Mouse (Mus musculus) midbrain, embryonic 11.5 days (tissue): Measurements from ENCODE around the gene Gm17657. TPM values are rescaled to one million over a fixed set of nuclear protein-coding genes. Genes with fewer than 3 reads are reported as not detected.

ENCODE experiments used
- ATAC-seq: fragments of 200-750 bp; cut with Nextera tagmentation; 2 replicates; pipeline ENCODE4 v1.8.0; 2017; ENCODE audit warnings: moderate TSS enrichment, moderate library complexity; ENCODE audit not compliant: low FRiP score
- DNase-seq: peaks from one replicate; pipeline ENCODE4 v3.0.0; 2015; ENCODE audit warnings: low spot score; ENCODE audit errors: missing footprints
- H3K27ac ChIP-seq: fragments of 300-500 bp; sonication (generic); 2 replicates; pipeline ENCODE4 v1.5.1; 2014; ENCODE audit warnings: low read depth, low read length
- H3K27me3 ChIP-seq: fragments of 300-500 bp; sonication (generic); 2 replicates; pipeline ENCODE4 v1.6.1; 2014; ENCODE audit warnings: mild to moderate bottlenecking, low read length, moderate library complexity, mixed read lengths; ENCODE audit not compliant: control insufficient read depth, insufficient read depth
- H3K36me3 ChIP-seq: fragments of 300-500 bp; sonication (generic); 2 replicates; pipeline ENCODE4 v1.6.1; 2014; ENCODE audit warnings: mild to moderate bottlenecking, low read length, moderate library complexity, mixed read lengths; ENCODE audit not compliant: control insufficient read depth, insufficient read depth
- H3K4me1 ChIP-seq: fragments of 300-500 bp; sonication (generic); 2 replicates; pipeline ENCODE4 v1.6.1; 2014; ENCODE audit warnings: low read length; ENCODE audit not compliant: control insufficient read depth, insufficient read depth
- H3K4me2 ChIP-seq: fragments of 300-500 bp; sonication (generic); 2 replicates; pipeline ENCODE4 v1.6.1; 2014; ENCODE audit warnings: mild to moderate bottlenecking, moderate library complexity
- H3K4me3 ChIP-seq: fragments of 300-500 bp; sonication (generic); 2 replicates; pipeline ENCODE4 v1.5.1; 2014; ENCODE audit warnings: low read depth, low read length
- H3K9ac ChIP-seq: fragments of 300-500 bp; sonication (generic); 2 replicates; pipeline ENCODE4 v1.6.1; 2014; ENCODE audit warnings: low read length
- H3K9me3 ChIP-seq: fragments of 300-500 bp; sonication (generic); 2 replicates; pipeline ENCODE4 v1.6.1; 2016; ENCODE audit warnings: low read length; ENCODE audit not compliant: control insufficient read depth
- WGBS: fragments of 180-500 bp; shearing (Covaris S2); extraction: QIAGEN DNeasy Blood & Tissue Kit; methylation state at CpG from one replicate; pipeline ENCODE4 v1.1.7; 2014; 5-methylcytosine and 5-hydroxymethylcytosine counted together
- polyA plus RNA-seq: library from polyadenylated mRNA; unstranded; fragments of >200 nt; fragmentation: Nextera tagmentation; extraction: Ambion mirVana; gene quantifications from 2 replicates; pipeline ENCODE4 v1.2.1, GENCODE M21; 2014

Gm17657 gene
- polyA plus RNA-seq, 1 experiment from 2014 or later = not detected

DNA sequence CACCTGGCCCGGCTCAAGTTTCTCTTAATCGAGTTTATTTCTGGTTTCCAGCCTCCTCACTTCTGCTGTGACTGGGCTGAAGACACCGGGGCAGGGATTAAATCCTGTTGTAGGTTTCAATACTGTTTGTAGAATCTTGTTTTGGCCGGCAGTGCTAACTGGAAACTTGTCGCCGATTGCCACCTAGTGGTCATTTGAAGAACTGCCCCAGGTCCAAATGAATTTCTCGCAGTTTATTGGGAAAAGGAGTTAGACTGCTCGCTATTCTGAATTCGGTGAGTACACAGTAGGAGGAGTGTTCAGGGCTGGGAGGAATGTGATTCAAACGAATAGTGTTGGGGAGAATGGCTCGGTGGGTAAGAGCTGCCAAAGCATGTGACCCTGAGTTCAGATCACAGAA, 35.0 kb downstream of the Gm17657 start:
- H3K4me3 ChIP-seq = no peak overlapping the region
- no peak overlapping the region for H3K9ac ChIP-seq
- H3K9me3 ChIP-seq = no peaks in the 10 kb centered on the region
- no peaks in the 10 kb centered on the region for H3K36me3 ChIP-seq
- H3K27ac ChIP-seq = no peak overlapping the region
- no peaks in the 10 kb centered on the region for H3K27me3 ChIP-seq
- 0 out of 2 replicates have a peak, but pooled peaks have one; percentile 38 for ATAC-seq
- DNase-seq = peak; percentile 98
- H3K4me1 ChIP-seq = no peaks in the 10 kb centered on the region
- H3K4me2 ChIP-seq = no peak overlapping the region
- 2% methylated on average over 11 of the region's 11 CpGs for WGBS

DNA sequence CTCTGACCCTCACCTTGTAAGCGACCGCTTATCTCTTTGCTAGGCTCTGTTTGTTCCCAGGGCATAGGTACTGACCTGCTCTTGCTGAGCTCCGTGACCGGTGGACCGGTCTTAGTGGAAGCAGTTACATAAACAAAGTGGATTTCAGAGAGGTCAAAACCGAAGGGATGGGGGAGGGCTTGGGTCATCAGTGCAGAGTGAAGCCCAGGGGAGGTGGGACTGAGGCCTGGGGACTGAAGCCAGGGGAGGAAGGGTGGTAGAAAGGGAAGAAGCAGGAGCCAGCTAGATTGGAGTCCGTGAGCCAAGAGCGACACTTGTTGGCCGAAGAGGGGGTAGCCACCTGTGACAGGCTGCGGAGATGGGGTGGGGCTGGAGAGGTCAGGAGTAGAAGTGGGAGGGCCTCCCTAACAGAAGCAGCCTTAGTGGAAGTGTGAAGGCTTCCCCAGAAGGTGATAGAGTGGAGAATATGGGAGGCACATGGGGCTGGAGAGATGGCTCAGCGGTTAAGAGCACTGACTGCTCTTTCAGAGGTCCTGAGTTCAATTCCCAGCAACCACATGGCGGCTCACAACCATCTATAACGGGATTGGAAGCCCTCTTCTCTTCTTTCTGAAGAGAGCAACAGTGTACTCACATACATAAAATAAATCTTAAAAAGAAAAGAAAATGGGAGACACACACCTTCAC, 36.3 kb downstream of the Gm17657 start:
- H3K4me2 ChIP-seq = no peak overlapping the region
- no peaks in the 10 kb centered on the region for H3K36me3 ChIP-seq
- H3K4me1 ChIP-seq = no peaks in the 10 kb centered on the region
- no peaks in the 10 kb centered on the region for H3K9me3 ChIP-seq
- H3K9ac ChIP-seq = no peak overlapping the region
- H3K4me3 ChIP-seq = no peak overlapping the region
- ATAC-seq = peak; percentile 61
- DNase-seq = peak; percentile 91
- H3K27ac ChIP-seq = no peak overlapping the region
- no peaks in the 10 kb centered on the region for H3K27me3 ChIP-seq
- 33% methylated on average over 13 of the region's 13 CpGs for WGBS

DNA sequence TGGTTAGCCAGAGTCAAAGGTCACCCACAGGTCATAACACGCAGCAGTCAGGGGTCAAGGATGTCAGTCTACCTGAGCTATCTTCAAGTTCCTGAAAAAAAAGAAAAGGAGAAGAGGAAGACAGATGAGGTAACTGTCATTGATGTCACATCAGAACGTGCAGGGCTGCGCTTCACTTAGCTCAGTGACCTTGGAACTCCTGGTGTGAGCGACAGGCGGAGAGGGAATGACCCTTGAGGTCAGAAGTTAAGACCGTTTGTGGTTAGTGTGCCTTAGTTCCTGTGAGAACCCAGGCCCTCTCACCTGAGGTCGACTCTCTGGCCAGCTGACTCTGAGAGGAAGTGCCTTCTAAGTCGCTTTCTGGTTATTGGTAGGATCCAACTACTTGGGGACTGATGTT, 38.7 kb downstream of the Gm17657 start:
- H3K9me3 ChIP-seq = no peaks in the 10 kb centered on the region
- H3K4me1 ChIP-seq = no peaks in the 10 kb centered on the region
- 67% methylated on average over 8 of the region's 8 CpGs for WGBS
- no peak overlapping the region for H3K4me3 ChIP-seq
- H3K27ac ChIP-seq = no peak overlapping the region
- H3K27me3 ChIP-seq = no peaks in the 10 kb centered on the region
- H3K4me2 ChIP-seq = no peak overlapping the region
- ATAC-seq = no peak
- H3K9ac ChIP-seq = no peak overlapping the region
- no peaks in the 10 kb centered on the region for H3K36me3 ChIP-seq
- no peak for DNase-seq

DNA sequence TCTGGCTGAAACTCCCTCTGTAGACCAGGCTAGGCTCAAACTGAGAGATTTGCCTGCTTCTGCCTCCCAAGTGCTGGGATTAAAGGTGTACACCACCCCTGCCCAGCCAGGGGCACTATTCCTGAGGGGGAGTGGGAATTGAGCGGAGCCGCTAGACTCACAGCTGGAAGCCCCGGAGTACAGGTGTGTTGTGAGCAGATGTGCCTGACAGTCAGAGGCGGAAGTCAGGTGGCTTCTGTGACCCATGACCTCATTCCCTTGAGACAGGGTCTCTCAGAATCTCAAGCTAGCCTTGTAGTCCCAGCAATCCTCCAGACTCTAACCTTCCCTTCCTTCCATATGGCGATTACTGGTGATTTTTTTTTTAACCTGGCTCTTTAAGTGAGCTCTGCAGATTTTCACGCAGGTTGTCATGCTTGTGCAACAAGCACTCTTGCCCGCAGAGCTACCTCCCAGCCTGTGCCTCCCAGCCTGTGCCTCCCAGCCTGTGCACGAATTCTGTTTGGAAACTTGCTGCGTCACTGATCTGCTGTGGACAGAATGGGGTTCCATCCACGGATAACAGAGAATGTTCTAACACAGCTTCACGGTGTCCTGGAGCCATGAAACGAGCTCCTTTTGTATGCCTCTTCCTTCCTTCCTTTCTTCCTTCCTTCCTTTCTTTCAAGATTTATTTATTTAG, 40.4 kb downstream of the Gm17657 start:
- H3K9ac ChIP-seq = no peak overlapping the region
- H3K9me3 ChIP-seq = no peaks in the 10 kb centered on the region
- DNase-seq = no peak
- H3K4me3 ChIP-seq = no peak overlapping the region
- H3K4me2 ChIP-seq = no peak overlapping the region
- H3K27ac ChIP-seq = no peak overlapping the region
- ATAC-seq = no peak
- no peaks in the 10 kb centered on the region for H3K27me3 ChIP-seq
- WGBS = 80% methylated on average over 12 of the region's 12 CpGs
- no peaks in the 10 kb centered on the region for H3K4me1 ChIP-seq
- H3K36me3 ChIP-seq = no peaks in the 10 kb centered on the region

DNA sequence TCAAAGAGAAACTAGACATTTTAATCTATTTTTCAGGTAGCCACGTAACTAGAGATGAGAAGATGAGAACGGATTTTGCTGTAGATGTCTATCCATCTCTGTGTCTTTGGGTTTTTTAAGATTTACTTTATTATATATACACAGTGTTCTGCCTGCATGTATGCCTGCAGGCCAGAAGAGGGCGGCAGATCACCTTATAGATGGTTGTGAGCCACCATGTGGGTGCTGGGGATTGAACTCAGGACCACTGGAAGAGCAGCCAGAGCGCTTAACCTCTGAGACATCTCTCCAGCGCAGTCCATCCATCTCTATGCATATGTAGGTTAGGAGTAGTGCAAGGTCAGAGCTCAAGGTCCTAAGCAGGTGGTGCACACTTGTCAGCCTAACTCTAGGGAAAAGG, 45.7 kb downstream of the Gm17657 start:
- H3K4me2 ChIP-seq = no peak overlapping the region
- no peaks in the 10 kb centered on the region for H3K9me3 ChIP-seq
- H3K4me1 ChIP-seq = no peaks in the 10 kb centered on the region
- no peaks in the 10 kb centered on the region for H3K36me3 ChIP-seq
- H3K27ac ChIP-seq = no peak overlapping the region
- no peak for DNase-seq
- no peak for ATAC-seq
- H3K4me3 ChIP-seq = no peak overlapping the region
- H3K9ac ChIP-seq = no peak overlapping the region
- WGBS = 77% methylated on average over 5 of the region's 5 CpGs
- no peaks in the 10 kb centered on the region for H3K27me3 ChIP-seq

DNA sequence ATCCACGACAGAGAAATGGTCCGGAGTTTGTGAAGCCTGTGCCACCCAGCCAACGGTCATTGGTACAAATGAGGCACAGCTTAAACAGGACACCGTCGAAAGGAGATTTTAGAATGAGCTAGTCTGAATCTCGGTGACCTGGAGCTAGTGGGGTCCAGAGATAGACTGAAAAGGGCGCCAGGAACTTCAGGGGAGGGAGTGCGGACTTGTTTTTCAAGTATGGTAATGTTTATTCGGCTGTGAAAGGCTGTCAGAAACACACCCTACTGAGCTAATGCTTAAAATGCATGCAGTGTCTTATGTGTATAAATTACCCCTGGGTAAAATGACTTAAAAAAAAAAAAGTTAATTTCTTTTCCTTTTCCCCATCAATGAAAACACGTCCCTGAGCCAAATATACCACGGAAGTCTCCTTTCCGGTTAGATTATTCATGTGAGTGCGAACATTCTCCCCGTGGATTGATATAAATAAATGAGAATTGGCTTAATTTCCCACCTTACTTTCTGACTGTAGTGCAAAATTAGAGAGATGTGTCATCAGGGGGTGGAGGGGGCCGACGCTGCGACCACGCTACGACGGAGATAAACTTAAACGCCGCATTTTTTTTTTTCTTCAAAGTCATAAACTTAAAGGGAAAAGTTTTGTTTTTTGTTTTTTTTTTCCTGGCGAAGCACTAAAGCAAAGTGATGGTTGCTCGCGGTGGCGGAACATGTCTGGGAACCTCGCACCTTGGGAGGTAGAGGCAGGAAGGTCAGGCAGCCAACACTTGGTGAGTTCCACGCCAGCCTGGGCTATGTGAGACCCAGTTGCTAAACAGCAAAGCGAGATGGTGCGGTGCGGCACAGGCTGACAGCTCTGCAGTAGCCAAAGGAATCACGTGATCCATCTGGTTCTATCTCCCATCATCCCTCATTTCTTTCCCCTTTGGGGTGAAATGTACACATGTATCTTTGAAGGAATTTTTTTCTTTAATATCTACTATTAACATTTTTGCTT, 46.5 kb downstream of the Gm17657 start:
- Histone ChIP-seq H3K27me3 (no peaks in the 10 kb centered on the region), H3K4me1 (no peaks in the 10 kb centered on the region), H3K27ac (no peak overlapping the region), H3K4me2 (no peak overlapping the region), H3K9me3 (no peaks in the 10 kb centered on the region), H3K4me3 (no peak overlapping the region), H3K36me3 (no peaks in the 10 kb centered on the region), H3K9ac (no peak overlapping the region)
- no peak for DNase-seq
- WGBS = 21% methylated on average over 32 of the region's 32 CpGs
- ATAC-seq = no peak

DNA sequence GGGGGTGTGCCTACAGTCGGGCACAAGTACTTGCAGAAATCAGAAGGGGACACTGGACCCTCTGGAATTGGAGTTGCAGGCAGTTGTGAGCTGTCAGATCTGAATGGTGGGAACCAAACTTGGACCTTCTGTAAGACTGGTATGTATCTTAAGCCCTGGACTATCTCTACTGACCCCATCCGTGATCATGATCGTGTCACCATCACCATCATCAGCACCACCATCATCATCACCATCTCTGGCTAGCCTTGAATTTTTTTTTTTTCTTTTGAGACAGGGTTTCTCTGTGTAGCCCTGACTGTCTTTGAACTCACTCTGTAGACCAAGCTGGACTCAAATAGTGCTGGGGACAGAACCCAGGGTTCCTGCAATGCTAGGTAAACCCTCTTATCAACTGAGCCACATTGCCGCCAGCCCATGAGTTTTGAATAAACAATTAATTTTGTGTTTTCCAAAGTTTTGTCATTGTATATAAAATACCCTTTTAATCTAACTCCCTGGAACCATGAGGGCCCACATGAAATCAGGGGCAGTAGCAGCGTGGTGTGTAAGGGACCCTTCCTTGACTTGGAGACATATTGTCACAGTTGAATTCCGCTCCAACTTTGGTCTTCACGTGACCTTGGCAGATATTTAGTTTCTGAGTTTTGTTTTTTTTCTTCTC, 47.3 kb downstream of the Gm17657 start:
- DNase-seq (no peak), ATAC-seq (no peak)
- Histone ChIP-seq H3K27me3 (no peaks in the 10 kb centered on the region), H3K4me3 (no peak overlapping the region), H3K4me2 (no peak overlapping the region), H3K36me3 (no peaks in the 10 kb centered on the region), H3K9me3 (no peaks in the 10 kb centered on the region), H3K27ac (no peak overlapping the region), H3K9ac (no peak overlapping the region), H3K4me1 (no peaks in the 10 kb centered on the region)
- 80% methylated on average over 7 of the region's 7 CpGs for WGBS

DNA sequence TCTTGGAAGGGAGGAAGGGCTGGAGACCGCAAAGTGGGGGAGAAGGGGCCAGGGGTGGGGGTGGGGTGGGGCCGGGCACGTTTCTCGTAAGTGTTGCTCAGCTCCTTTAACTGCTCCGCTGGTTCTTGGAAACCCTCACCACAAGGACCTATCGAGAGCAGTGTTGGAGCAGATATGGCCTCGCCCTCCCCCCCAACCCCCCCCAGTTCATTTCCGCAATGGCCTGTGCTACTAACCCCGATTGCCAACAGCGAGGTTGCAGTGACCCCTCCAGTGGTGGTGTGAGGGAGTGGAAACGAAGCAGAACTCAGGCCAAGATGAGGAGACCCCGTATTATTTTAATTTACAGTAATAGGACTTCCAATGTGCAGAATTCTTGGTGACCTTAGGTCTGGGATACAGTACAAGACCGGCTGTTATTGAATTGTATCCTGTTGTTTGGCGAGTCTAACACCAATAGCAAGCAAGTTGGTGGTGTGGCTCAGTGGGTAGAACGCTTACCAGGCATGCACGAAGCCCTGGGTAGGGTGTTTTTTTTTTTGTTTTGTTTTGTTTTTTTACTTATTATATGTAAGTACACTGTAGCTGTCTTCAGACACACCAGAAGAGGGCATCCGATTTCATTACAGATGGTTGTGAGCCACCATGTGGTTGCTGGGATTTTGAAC, 48.5 kb downstream of the Gm17657 start:
- no peaks in the 10 kb centered on the region for H3K36me3 ChIP-seq
- no peak overlapping the region for H3K4me3 ChIP-seq
- H3K9ac ChIP-seq = no peak overlapping the region
- no peaks in the 10 kb centered on the region for H3K27me3 ChIP-seq
- no peak overlapping the region for H3K4me2 ChIP-seq
- ATAC-seq (no peak), DNase-seq (no peak)
- no peaks in the 10 kb centered on the region for H3K9me3 ChIP-seq
- WGBS = 83% methylated on average over 17 of the region's 17 CpGs
- H3K4me1 ChIP-seq = no peaks in the 10 kb centered on the region
- H3K27ac ChIP-seq = no peak overlapping the region
